24 mouse cellular contexts compared by ENCODE assay signal in genomic region chr4:116208891-116209290, GRCm38 (mm10). TPM values are rescaled to one million over a fixed set of nuclear protein-coding genes. Genes with fewer than 3 reads are reported as not detected.
"Had no signal": no experiment of that assay in that cellular context is flagged by ENCODE, and none has a peak within 500 bp of the region (broad histone marks: within the 10 kb centered on the region; RNA-seq: fewer than 3 reads in every experiment).

No protein-coding gene starts in this region.

- H3K36me3 ChIP-seq: neural tube, embryonic 12.5 days; neural tube, embryonic 13.5 days; stomach, embryonic 15.5 days had no signal

- H3K9ac ChIP-seq: neural tube, embryonic 12.5 days; neural tube, embryonic 13.5 days; stomach, embryonic 15.5 days had no signal

- H3K4me3 ChIP-seq: neural tube, embryonic 12.5 days; neural tube, embryonic 13.5 days; stomach, embryonic 15.5 days had no signal

- H3K27me3 ChIP-seq: neural tube, embryonic 12.5 days; neural tube, embryonic 13.5 days; stomach, embryonic 15.5 days had no signal

- H3K9me3 ChIP-seq: neural tube, embryonic 12.5 days; neural tube, embryonic 13.5 days; stomach, embryonic 15.5 days had no signal

- H3K4me1 ChIP-seq: neural tube, embryonic 12.5 days; neural tube, embryonic 13.5 days had no signal

- H3K4me2 ChIP-seq: neural tube, embryonic 12.5 days; neural tube, embryonic 13.5 days; stomach, embryonic 15.5 days had no signal

- H3K27ac ChIP-seq: neural tube, embryonic 12.5 days; neural tube, embryonic 13.5 days; stomach, embryonic 15.5 days; stomach, postnatal 0 days had no signal

- DNase-seq: retina, postnatal 1 day; right cerebral cortex, adult 18-20 months; right cerebral cortex, postnatal 14 days; right cerebral cortex, postnatal 25 days; right cerebral cortex, postnatal 4 days; spleen, adult 18-20 months; thymus, adult 18-20 months; thymus, adult 2 months; thymus, postnatal 14 days; thymus, postnatal 25 days; thymus, postnatal 36 days; thymus, postnatal 4 days had no signal

RNA-seq across cellular contexts. Expression of gene Gm49337, which starts 35.7 kb away (rescaled TPM):
- total RNA-seq: neutrophil, adult 5-6 weeks had no signal
- polyA plus RNA-seq: neural tube, embryonic 12.5 days; neural tube, embryonic 13.5 days; neural tube, embryonic 14.5 days; spleen, adult 2 months; stomach, embryonic 14.5 days; stomach, embryonic 15.5 days; stomach, embryonic 16.5 days; stomach, postnatal 0 days; testis, adult 2 months; thymus, adult 2 months; thymus, postnatal 0 days; urinary bladder, adult 2 months had no signal

RNA-seq across cellular contexts. Expression of gene 1700042G07Rik, which starts 35.7 kb away (rescaled TPM):
- total RNA-seq: neutrophil, adult 5-6 weeks had no signal
- polyA plus RNA-seq: neural tube, embryonic 12.5 days; neural tube, embryonic 13.5 days; neural tube, embryonic 14.5 days; spleen, adult 2 months; stomach, embryonic 14.5 days; stomach, embryonic 15.5 days; stomach, embryonic 16.5 days; stomach, postnatal 0 days; thymus, adult 2 months; thymus, postnatal 0 days; urinary bladder, adult 2 months had no signal

RNA-seq across cellular contexts. Expression of gene Tspan1, which starts 41.5 kb away (rescaled TPM):
- polyA plus RNA-seq: neural tube, embryonic 13.5 days; spleen, adult 2 months had no signal
